Mouse (Mus musculus) left cerebral cortex, postnatal 36 days (tissue): Measurements from ENCODE around the gene Rbm19. TPM values are rescaled to one million over a fixed set of nuclear protein-coding genes. Genes with fewer than 3 reads are reported as not detected.

Experiments used
- DNase-seq, 2 experiments: peaks; one replicate each; pipeline ENCODE4 v3.0.0; 2021 to 2022; ENCODE audit warnings: low spot score in 2 of 2, mixed read lengths in 1 of 2
- intact Hi-C: fragments of 180-260 bp; cut with DNase I; formaldehyde crosslinking; loops from one replicate; pipeline ENCODE4 v1.15.1; 2025
- total RNA-seq, 2 experiments: library from RNA; stranded (reverse); gene quantifications; 2 replicates each; pipeline ENCODE4 v1.2.3; 2021

The Rbm19 gene
- total RNA-seq, 2 experiments from 2014 or later, result 16.5 to 17.0 TPM

DNA sequence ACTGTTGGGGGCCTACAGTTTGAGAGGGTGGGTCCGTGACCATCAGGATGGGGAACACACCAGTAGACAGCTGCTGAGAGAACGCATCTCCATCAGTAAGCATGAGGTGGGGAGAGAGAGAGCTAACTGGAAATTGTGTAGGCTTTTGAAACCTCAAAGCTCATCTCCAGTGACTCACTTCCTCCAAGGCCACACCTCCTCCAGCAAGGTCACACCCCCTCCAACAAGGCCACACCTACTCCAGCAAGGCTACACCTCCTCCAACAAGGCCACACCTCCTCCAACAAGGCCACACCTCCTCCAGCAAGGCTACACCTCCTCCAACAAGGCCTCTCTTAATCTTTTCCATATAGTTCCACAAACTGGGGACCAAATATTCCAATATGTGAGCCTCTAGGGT lies 13.9 kb downstream of the Rbm19 start:
- intact Hi-C loops, result no loop called here
- DNase-seq, result no peak

DNA sequence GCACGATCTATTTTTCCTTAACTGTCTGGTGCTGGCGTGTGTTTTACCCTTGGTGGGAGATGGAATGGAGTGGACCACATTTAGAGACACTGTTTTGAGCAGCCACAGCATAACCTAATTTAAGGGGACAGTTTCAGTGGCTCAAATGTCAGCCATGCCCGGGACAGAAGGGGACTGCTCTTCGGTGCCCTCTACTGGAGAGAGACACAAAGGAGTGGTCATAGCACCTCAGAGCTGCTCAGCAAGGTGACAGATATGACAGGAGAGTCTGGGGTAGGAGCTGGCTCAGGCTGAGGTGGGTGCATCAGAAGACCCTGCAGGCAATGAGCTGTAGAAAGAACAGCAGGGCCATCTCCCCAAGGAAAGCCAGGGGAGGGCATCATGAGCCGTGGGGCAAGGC lies 15.3 kb downstream of the Rbm19 start:
- no peak for DNase-seq
- intact Hi-C loops, result no loop called here

DNA sequence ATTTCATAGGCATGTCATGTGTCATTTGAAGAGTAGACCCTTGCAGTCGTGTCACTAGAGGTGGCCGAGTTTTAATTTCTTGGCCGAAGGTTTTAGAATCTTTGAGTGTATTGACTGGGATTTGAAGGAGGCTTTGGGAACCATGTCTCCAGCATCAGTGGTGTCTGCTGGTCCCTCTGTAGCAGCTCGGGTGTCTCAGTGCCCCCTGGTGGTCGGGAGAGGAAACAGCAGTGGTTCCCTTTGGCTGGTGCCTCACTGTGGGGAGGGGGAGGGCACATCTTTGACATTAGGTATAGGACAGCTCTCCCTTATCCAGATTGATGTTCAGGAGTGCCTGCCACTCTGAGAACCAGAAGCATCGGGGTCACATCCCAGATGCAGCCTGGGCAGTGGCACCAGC lies 17.7 kb downstream of the Rbm19 start:
- peak; percentile 35 to 44 for DNase-seq
- intact Hi-C loops, result no loop called here

DNA sequence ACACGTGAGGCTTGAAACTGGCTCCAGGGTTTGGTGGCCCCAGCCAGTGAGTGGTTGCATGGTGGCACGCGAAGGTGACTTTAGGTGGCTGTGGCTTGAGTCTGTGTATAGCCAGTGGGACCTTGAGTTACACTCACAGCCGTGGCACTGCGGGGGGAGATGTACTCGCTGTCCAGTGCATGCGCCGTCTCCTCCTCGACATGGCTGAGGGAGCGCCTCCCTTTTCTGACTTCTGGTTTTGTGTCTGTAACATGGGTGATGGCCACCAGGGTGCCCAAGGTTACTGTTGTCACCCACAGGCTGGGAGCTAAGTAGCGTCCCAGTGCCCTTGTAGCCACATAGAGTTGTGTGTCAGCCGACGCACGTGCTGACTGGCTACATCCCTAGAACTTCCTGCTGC lies 19.1 kb downstream of the Rbm19 start:
- intact Hi-C loops, result no loop called here
- no peak for DNase-seq

DNA sequence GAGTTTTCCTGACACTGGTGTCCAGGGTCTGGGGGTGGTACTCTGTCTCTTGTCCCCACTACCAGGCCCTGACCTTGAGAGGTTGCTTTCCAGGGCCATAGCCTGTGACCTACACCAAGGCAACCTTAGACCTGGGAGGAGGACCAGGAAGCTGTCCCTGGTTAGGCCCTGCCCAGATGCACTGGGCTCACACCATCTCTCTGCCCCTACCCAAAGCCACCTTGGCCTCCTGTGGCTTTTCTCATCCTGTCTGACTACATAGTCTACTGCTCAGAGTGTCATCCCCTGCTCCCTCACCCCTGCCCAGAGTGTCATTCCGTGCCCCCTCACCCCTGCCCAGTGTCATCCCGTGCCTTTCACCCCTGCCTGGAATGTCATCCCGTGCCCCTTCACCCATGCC lies 19.6 kb downstream of the Rbm19 start:
- intact Hi-C loops, result no loop called here

GRCm38 (mm10) chr5:120136236-120136675 lies 20.0 kb downstream of the Rbm19 start:
- DNase-seq, result no peak
- intact Hi-C loops, result no loop called here

More for the DNA sequence above, 19.6 kb downstream of the Rbm19 start:
- no peak for DNase-seq

DNA sequence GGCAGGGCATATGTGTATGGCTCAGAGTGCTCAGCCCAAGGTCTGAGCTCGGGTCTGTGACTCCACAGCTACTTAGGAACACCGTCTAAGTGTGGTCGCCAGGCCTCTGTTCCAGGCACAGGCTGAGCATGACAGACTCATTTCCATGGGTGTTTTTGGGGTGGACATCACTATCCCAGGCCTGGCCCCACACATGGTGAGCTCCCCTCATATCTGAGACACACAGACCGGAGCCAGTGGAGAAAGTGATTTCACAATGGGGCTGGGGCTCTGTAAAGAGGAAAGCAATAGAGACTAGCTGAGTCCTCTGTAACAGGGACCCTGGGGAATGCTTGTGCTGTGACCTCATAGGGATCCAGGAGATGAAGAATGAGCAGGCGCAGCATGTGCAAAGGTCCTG lies 20.8 kb downstream of the Rbm19 start:
- intact Hi-C loops, result no loop called here
- DNase-seq, result no peak

DNA sequence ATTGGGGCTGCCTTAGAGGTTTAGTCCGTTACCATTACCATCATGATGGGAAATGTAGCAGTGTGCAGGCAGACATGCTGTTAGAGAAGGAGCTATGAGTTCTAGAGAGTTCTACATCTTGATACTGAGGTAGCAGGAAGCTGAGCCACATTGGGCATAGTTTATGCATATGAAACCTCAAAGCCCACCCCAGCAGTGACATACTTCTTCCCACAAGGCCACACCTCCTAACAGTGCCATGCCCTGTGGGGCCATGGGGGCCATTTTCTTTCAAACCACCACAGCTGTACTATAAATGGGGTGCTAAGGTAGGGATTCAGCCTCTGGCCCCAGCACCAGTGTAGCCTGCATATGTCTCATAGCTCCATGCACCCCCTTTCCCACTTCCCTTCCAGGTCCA lies 21.6 kb downstream of the Rbm19 start:
- DNase-seq, result no peak
- intact Hi-C loops, result no loop called here

DNA sequence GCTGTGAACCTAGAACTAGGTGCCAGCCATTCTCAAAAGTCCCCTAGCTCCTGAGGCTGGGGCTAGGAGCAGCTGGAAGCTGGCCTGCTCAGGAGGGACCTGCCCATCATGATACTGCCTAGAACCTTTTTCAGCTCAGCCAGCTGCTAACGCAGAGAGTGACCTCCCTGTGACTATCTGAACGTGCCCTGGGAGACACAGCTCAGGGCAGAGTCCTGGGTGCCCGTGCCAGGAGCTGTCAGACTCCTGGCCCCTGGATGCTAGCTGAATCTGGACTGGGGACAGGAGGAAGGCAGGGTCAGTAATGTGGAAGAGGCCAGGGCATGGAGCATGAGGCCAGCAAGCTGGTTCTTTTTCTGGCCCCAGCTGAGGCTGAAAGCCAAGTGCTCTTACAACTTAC lies 22.1 kb downstream of the Rbm19 start:
- DNase-seq, result no peak
- intact Hi-C loops, result no loop called here

- no peak for DNase-seq
- intact Hi-C loops, result no loop called here
Observed at GRCm38 (mm10) chr5:120139224-120139623, 23.0 kb downstream of the Rbm19 start.

- intact Hi-C loops, result loop anchor here (10.0 kb wide), 1 partner anchor 461 kb away; no protein-coding TSS in a partner anchor
- DNase-seq, result no peak
Observed at GRCm38 (mm10) chr5:120143941-120144340, 27.7 kb downstream of the Rbm19 start.

DNA sequence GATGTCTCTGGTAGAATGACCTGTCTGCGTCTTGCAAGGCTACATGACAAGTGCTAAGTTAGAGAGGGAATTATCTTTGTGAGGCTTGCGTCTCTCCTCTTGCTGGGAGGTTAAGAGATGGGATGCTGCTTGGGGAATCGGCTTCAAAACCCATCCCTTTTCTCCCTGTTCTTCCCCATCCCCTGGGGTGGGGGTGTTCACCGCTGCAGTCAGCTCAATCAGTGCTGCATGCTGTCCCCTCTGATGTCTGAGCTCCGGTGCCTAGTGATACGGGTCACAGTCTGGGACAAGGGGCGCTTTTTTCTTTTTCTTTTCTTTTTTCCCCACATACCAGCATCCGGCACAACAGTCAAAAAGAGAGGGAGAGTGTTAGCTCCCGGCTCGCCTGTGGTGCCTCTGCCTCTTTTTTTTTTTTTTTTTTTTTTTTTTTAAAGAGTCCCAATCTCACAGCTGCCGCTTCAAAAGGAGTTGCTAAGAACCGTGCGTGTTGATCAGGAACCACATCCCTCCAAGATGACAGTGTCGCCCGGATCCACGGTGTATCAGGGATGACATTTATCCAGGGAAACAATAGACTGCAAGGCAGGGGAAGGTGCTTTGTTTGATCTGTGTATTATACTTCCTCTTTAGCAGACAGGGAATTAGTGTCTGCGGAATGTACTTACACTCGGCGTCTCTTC lies 29.2 kb downstream of the Rbm19 start:
- no peak for DNase-seq
- intact Hi-C loops, result loop anchor here (2.0 to 10.0 kb wide), 4 partner anchors 67 to 459 kb away; no protein-coding TSS in a partner anchor

- peak; percentile 33 to 46 for DNase-seq
- intact Hi-C loops, result loop anchor here (2.0 to 10.0 kb wide), 4 partner anchors 66 to 459 kb away; no protein-coding TSS in a partner anchor
Observed at GRCm38 (mm10) chr5:120146051-120146385, 29.8 kb downstream of the Rbm19 start.

DNA sequence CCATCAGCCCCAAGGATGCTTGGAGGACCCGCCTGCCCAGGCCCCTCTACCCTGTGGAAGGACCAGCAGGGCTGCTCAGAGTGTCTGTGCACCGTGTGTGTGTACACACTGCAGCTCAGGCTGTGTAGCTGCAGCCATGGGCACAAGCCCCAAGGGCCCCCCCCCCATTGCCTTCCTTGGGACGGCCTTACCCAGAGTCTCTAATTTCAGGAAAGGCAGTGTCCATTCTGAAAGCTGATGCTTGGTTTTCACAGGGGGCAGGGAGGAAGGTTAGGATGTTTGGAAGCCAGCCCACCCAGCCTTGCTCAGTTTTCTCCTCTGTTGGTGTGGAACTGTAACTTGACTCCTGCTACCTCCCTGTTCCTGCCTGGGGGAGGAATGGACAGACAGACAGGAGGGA lies 30.6 kb downstream of the Rbm19 start:
- no peak for DNase-seq
- intact Hi-C loops, result loop anchor here (2.0 to 10.0 kb wide), 4 partner anchors 65 to 458 kb away; no protein-coding TSS in a partner anchor

DNA sequence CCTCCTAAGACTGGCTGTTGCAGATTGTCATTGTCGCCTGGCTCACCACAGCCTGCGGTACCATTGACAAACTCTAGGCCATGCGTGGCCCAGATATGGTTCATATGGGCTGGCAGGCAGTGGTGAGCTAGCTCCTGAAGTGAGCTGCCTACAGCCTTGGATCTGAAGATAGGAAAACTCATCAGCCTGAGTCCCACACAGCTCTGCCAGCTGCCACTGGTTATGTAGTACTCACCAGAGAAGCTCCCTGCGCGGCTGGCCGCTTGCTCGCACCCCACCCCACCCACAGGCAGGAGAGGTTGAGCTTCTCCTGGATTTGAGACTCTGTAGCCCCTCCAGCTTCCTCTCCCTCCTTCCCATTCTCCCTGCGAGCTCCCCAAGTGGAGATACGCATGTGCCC lies 32.0 kb downstream of the Rbm19 start:
- DNase-seq, result peak; percentile 38 to 45
- intact Hi-C loops, result loop anchor here (5.0 to 10.0 kb wide), 3 partner anchors 64 to 457 kb away; no protein-coding TSS in a partner anchor

DNA sequence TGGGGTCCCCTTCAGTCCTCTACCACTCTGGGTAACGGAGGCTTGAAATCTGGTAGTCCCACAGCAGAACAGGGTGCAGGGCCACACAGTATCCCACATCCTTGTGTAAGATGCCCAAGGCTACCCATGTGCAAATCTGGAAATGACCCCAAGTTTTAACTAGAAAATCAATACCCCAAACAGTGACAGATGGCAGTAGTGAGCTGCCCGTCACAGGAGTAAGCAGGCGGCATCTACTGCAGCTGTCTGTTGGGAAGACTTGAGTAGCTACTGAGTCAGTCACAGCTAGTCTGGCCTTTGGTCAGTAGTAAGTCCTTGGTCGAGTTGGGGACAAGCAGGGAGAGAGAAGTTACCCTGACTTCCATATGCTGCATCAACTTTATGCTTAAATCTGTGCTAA lies 34.9 kb downstream of the Rbm19 start:
- no peak for DNase-seq
- intact Hi-C loops, result no loop called here

DNA sequence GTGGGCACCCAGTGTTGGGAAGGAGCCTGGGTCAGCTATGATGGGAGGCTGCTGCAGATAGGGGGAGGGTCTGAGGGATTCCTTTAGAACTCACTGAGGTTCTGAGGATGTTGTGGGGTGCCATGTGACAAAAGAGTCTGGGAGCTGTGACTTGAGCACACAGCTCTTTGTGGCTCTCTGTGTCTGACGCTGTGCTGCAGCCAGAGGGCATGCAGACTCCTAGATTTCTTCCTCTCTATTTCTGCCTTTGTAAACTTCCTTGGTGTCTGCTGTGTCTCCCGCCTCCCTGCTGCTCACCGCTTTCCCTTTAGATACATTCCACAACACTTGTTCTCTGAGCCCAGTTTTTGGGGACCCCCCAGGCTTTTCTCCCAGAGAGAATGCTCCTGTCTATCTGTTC lies 36.9 kb downstream of the Rbm19 start:
- intact Hi-C loops, result no loop called here

DNA sequence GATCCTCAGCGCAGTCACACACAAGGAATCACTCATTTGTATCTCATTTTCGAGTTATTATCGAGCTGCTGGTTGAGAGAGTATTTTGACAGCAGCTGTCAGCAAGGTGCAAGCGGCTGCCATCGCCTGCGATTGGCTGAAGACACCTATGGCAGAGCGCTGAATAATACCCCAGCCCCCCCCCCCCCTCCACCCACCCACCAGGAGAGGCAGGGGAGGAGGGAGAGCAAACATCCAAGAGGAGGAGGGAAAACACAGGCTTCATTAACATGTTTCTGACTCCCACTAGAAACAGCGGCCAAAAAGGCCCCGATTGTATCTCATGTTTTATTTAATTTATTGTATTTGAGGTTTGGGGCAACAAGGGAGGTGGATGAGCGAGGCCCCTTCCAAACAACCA lies 39.4 kb downstream of the Rbm19 start:
- intact Hi-C loops, result no loop called here
- DNase-seq, result no peak

More for the DNA sequence above, 36.9 kb downstream of the Rbm19 start:
- DNase-seq, result no peak

DNA sequence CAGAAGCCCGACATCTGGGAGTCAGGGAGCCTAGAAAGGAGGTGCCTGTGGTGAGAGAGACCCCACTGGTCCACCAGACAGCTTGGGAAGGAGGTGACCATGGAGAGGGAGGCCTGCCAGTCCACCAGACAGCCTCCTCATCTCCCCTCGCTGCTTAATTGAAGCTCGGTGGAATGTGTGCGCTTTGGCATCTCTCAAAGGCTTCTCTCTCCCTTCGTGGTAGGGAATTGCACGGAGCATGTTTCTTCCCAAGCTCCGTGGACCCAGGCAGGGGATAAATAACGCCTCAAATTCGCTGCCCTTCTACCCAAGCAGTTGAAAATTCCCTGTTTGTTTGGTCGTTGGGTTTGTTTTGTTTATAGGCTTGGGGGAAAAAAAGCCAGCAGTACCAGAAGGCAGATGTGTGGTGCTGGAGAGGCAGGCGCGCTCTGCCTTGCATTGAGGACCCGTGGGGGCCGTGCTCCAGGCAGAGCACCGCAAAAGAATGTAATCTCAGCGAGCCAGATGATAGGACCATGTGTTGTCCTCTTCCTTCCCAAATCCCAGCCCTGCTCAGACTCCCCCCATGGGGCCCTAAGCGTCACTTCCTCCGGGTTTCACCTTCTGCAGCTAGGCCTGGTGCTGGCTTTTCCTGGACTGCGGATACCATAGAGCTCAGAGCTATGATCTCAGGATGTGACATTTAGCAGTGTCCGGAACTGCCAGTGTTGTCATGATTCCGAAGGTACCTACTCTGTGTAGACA lies 40.1 kb downstream of the Rbm19 start:
- intact Hi-C loops, result no loop called here
- DNase-seq, result no peak

DNA sequence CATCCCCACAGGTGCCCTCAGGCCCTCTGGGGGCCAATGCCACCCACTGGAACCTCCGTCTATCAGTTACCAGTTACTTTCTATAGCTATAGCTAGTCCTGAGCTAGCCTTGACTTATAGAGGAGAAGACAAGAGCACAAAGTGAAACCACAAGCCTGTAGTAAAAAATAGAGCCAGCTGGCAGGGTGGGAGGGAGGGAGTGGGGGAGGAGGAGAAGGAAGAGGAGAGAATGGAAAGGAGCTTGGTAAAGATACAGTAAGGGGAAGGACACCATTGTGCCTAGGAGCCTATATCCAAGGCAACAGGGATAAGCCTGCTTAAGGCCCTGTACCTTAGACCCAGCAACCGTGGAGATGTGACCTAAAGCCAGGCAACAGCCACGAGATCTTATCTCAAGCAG lies 40.9 kb downstream of the Rbm19 start:
- intact Hi-C loops, result no loop called here
- DNase-seq, result no peak

DNA sequence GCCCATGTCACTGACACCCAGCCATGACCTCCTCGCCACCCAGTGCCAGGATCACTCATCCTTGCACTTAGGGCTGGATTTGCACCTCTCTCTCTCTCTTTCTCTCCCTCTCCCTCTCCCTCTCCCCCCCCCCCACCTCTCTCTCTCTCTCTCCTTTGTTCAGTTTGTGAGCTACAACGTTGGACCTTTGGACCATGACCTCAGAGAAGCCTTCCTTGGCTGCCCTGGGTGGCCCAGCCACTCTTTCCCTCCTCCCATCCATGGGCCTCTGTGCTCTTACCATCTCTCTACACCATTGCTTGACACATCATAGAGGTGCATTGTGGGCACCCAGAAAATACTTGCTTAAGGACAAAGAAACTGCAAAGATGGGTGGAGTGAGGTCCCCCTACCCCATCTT lies 42.2 kb downstream of the Rbm19 start:
- intact Hi-C loops, result no loop called here
- no peak for DNase-seq
